Mouse (Mus musculus): Measurements from ENCODE around the gene Tada2b. TPM values are rescaled to one million over a fixed set of nuclear protein-coding genes. Genes with fewer than 3 reads are reported as not detected.

Tada2b gene
- total RNA-seq, 2 experiments from 2014 or later, result 18.9 to 21.3 TPM

DNA sequence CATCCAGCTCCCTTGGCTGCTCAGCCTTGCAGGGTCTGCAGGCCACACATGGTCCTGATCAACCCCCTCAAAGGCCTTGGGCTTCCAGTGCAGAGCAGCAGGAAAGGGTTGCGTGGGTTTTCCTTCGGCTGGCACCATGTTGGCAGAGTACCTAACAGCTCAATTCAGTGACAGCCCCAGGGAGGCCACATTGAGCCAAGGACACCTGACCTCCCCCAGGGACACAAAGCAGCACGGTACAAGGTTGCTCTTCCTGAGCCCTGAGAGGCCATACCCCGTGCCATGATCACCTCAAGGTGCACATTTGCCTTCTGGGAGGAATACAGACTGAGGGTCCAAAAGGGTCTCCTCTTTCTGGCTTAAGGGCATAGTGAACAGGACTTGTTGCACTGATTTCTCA lies 39.5 kb downstream of the Tada2b start:
- DNase-seq, result no peak

DNA sequence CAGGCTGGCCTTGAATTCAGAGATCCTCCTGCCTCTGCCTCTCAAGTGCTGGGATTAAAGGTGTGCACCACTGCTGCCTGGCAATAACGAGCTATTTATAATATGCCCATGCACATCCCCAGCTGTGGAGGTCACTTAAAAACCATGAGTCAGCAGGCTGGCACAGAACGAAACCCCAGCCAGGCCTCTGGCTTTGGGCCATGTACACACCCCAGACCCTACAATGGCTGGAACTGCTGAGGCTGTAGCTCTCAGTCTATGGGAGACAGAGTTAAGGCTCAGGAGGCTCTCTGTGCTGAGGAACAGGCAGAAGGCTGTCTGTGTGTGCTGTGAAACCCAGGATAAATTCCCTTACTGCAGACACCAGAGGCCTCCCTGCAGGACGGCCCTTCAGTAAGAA lies 43.3 kb downstream of the Tada2b start:
- DNase-seq, result no peak

DNA sequence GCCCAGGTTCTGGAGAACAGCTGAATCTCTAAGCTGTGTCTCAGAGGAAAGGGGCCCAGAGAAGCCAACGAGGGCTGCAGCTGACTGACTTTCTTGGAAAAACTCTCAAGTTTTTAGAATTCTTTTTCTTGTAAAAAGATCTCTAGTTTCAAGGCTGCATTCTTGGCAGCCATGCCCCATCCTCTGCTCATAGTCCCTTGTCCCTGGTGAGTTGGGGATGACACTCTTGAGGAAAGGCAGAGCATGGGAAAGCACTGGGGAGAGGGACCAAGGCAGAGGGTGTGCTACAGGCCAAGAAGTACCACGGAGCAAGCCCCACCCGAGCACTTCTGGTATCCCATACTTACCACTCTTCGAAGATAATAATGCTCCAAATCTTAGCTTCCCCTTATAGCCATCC lies 47.2 kb downstream of the Tada2b start:
- no peak for DNase-seq

DNA sequence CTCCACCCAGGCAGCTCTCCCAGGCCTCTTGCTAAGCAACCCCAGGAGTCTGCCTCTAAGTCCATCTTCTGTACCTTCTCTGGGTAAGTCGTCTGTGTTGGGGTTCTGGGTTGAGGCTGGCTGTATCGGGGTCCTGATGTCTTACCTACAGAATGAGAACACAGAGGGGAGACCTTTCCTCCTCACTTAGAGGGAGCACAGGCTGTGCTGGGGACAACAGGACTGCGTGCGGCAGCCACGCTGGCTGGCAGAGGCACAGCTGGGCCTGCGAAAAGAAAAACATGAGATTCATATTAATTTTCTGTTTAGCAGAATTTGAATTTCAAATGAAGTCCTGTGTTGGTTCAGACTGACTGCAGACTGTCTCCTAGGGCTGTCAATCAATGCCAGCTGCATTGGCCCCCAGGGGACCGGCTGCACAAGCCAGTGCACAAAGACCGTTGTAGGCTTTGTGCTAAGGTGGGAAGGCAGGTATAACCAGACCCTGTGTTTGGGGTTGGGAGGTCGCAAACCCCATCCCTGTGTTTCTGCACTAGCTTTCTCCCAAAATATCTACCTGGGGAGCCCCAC lies 49.6 kb downstream of the Tada2b start:
- no peak for DNase-seq

DNA sequence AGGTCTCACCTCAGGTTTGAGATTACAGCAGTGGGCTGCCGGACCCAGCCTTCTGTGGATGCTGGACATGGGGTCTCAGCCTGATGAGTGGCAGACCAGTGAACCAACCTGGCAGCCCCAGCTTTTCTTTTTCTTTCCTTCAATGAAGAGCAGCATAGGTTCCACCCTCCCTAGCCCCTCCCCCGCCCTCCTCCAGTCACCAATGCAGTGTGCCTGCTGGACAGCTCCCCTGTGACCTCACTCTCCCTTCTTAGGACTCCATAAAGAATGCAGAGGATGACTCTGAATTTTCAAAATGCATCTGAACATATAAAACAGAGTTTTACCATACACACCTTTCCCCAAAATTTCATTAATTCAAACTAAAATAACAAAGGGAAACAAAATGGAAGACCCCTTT lies 52.4 kb downstream of the Tada2b start:
- DNase-seq, result no peak

DNA sequence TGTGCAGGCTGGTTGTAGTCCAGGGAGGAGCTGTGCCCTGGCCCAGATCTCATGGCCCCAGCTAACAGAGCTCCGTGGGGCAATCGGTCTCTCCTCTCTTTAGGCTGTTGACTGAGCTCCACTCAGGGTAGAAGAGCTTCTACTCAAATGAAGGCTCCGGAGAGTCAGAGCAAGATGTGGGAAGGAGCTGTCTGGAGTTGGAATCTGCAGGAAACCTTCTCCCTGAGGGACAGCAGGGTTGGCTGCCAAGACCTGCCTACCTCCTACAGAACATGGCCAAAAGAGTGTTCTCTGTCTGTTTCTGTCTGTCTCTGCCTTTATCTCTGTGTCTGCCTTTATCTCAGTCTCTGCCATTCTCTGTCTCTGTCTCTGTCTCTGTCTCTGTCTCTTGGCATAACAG lies 54.5 kb downstream of the Tada2b start:
- DNase-seq, result no peak

DNA sequence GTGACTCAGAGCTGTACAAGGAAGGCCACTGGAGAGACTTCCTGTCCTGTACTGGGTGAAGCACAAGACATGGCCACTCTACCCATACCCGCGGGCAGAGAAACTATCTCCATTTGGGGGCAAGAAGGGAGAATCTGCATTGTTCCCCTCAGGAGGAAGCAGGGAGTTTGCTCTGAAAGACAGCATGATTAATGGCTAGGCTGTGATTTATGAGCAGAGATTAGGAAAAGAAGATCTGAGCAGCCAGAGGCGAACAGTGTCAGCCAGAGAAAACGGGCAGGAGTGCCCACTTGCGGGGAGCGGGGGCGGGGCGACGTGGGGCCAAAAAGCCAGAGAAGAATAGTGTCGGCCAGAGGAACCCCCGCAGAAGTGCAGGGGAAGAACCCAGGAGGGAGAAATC lies 56.3 kb downstream of the Tada2b start:
- no peak for DNase-seq

DNA sequence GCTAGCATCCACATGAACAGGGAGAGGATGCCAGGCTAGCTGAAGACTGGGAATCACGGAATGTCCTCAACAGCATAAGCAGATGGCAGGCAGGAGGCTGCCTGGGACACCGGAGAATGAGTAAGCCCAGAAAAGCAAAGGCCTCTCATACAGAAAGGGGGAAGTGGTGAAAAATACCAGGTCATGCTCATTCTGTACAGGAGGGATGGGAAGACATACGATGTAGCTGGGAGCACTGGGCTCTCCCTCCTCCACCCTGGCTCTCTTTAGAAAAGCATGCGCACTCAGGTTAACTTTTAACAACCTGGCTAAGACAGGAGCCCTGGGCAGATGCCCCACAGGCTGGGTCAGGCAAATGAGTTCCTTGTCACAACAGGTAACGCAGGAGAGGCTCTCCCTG lies 57.7 kb downstream of the Tada2b start:
- DNase-seq, result no peak

DNA sequence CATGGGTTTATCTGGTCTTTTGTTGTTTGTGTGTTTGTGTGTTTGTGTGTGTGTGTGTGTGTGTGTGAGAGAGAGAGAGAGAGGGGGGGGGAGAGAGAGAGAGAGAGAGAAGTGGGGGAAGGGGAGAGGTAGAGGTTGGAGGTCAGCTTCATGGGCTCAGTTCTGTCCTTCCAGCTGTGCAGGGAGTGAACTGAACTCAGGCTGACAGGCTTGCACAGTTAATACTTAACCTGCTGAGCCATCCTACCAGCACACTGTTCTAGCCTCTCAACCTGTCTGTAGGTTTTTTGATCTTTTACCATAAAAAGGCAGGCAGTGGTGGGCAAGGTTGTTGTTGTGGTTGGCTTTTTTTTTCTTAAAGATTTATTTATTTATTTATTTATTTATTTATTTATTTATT lies 59.4 kb downstream of the Tada2b start:
- no peak for DNase-seq

Other genes with a start within 250 kb of the Tada2b start
- 10 to 100 TPM; 18.1 TPM for gene Sorcs2, start 86.1 kb downstream of the Tada2b start, total RNA-seq (2021)
- gene Grpel1, start 19.3 kb downstream of the Tada2b start, total RNA-seq (2021), result 10 to 100 TPM; 58.3 to 61.5 TPM
- gene Ccdc96, start 303 bp upstream of the Tada2b start, total RNA-seq (2021), result under 1 TPM; 0.19 to 0.23 TPM
- gene Tbc1d14, start 109.0 kb upstream of the Tada2b start, total RNA-seq (2021), result 10 to 100 TPM; 20.6 to 22.6 TPM
- 100 to 1,000 TPM; 101 to 105 TPM for gene D5Ertd579e, start 211.7 kb upstream of the Tada2b start, total RNA-seq (2021)